ENCODE assay signal across 8 mouse cellular contexts in the genomic region with DNA sequence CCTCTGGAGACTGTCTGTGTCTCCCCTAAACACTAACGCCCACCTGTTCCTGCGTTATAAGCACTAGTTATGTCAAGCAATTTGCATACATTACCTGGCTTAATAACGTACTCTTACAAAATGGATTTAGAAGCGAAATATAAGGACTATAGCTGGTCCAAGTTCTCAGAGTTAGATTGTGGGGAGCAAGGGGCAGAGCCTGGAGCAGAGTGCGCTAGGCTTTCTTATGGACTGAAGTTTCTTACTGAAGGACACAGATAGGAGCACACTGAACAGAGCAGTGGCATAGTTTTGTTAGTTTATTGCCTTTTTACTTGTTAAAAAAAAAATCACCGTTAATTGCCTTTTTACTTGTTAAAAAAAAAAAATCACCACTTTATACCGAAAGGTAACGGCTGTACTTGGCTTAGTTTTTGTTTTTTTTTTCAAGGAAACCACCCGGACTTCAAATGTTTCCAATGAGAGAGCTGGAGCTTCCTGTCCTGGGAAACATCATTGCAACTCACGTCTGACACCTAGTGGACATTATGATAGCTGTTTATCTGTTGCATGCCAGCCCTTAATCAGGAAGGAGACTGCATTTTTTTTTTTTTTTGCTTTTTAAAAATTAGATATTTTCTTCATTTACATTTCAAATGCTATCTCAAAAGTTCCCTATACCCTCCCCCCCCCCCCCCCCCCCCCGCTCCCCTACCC. TPM values are rescaled to one million over a fixed set of nuclear protein-coding genes. Genes with fewer than 3 reads are reported as not detected.
A peak's percentile ranks its signal among the peaks of the same experiment; 100 is the strongest.
DNase-seq lines count a peak whose midpoint lies in the region; ATAC-seq and TF ChIP-seq lines count a peak whose summit lies in the region.

No protein-coding gene starts in this region.

- H3K4me2 ChIP-seq in limb, embryonic 13.5 days (replicated peaks) = peak overlapping the region; percentile 37
- H3K4me2 ChIP-seq in neural tube, embryonic 15.5 days = no peak overlapping the region

- H3K9ac ChIP-seq in limb, embryonic 13.5 days = no peak overlapping the region
- no peak overlapping the region for H3K9ac ChIP-seq in neural tube, embryonic 15.5 days (replicated peaks)

- WGBS in bone marrow, adult 2 months = 41% methylated on average over 10 of the region's 11 CpGs
- WGBS in limb, embryonic 13.5 days = 38% methylated on average over 10 of the region's 11 CpGs
- WGBS in neural tube, embryonic 15.5 days = 42% methylated on average over 10 of the region's 11 CpGs

- no peak overlapping the region for H3K27ac ChIP-seq in bone marrow, adult 2 months (ENCODE audit: control insufficient read depth, insufficient read depth, low read depth, low read length, poor library complexity)
- H3K27ac ChIP-seq in limb, embryonic 13.5 days = no peak overlapping the region
- H3K27ac ChIP-seq in neural tube, embryonic 15.5 days (replicated peaks) = no peak overlapping the region

- TF ChIP-seq CTCF in bone marrow, adult 2 months (IDR thresholded peaks at IDR 0.05; ENCODE audit: control insufficient read depth, insufficient read depth, low read length) = peak; percentile 29

- no peak for TF ChIP-seq POLR2A in bone marrow, adult 2 months (IDR thresholded peaks at IDR 0.05; ENCODE audit: borderline replicate concordance, control insufficient read depth, low read depth, low read length)

- peaks cover 11% of the 10 kb centered on the region for H3K36me3 ChIP-seq in limb, embryonic 13.5 days
- H3K36me3 ChIP-seq in neural tube, embryonic 15.5 days = no peaks in the 10 kb centered on the region

- H3K4me3 ChIP-seq in bone marrow, adult 2 months (replicated peaks; ENCODE audit: control insufficient read depth, low read depth, low read length) = no peak overlapping the region
- H3K4me3 ChIP-seq in limb, embryonic 13.5 days = no peak overlapping the region
- H3K4me3 ChIP-seq in neural tube, embryonic 15.5 days (replicated peaks) = no peak overlapping the region

- intact Hi-C loops in gastrocnemius, postnatal 14 days (cut with DNase I; ENCODE audit: low total_unique reads) = no loop called here

- 0 out of 2 replicates have a peak, but pooled peaks cover 2% of the 10 kb centered on the region for H3K9me3 ChIP-seq in limb, embryonic 13.5 days
- no peaks in the 10 kb centered on the region for H3K9me3 ChIP-seq in neural tube, embryonic 15.5 days (replicated peaks)

- no peaks in the 10 kb centered on the region for H3K27me3 ChIP-seq in limb, embryonic 13.5 days
- H3K27me3 ChIP-seq in neural tube, embryonic 15.5 days (replicated peaks) = no peaks in the 10 kb centered on the region

- peak; percentile 61 for DNase-seq in gastrocnemius, adult 18-20 months (ENCODE audit: low spot score)
- no peak for DNase-seq in gastrocnemius, postnatal 14 days
- peak; percentile 79 for DNase-seq in 416B (ENCODE audit: low read depth)
- DNase-seq in gonadal fat pad, adult 2 months (ENCODE audit: low read depth) = peak; percentile 33
- DNase-seq in gastrocnemius, adult 8-10 months (ENCODE audit: low spot score in 2 of 2) = no peak

- peak; percentile 49; the same call in 1 of the 2 replicates for ATAC-seq in limb, embryonic 13.5 days (ENCODE audit: low FRiP score, low read depth)
- peak; percentile 71 for ATAC-seq in neural tube, embryonic 15.5 days (ENCODE audit: low FRiP score)

- no peaks in the 10 kb centered on the region for H3K4me1 ChIP-seq in bone marrow, adult 2 months (ENCODE audit: control insufficient read depth, insufficient read depth, low read length)
- no peaks in the 10 kb centered on the region for H3K4me1 ChIP-seq in limb, embryonic 13.5 days
- peaks cover 4% of the 10 kb centered on the region; the same call in 1 of the 2 replicates for H3K4me1 ChIP-seq in neural tube, embryonic 15.5 days

RNA-seq across cellular contexts. Expression of a gene that starts 17.5 kb away (rescaled TPM):
- total RNA-seq in gastrocnemius, adult 18-20 months (2021) = 100 to 1,000 TPM; 118 to 136 TPM
- total RNA-seq in gastrocnemius, postnatal 14 days (2021) = 100 to 1,000 TPM; 138 to 167 TPM
- not detected in 2 replicates for polyA plus RNA-seq in bone marrow, adult 2 months (2011; ENCODE audit: insufficient read depth, insufficient read length, low replicate concordance, missing spikeins)
- 0.08 TPM in 1 of 2 replicates, not detected in the other for polyA plus RNA-seq in gonadal fat pad, adult 2 months (2012; rRNA removed)
- 2.1 and 2.3 TPM in 2 replicates for polyA plus RNA-seq in limb, embryonic 13.5 days (2015; fragmentation: Nextera tagmentation; extraction: Ambion mirVana)
- 1.3 and 2.3 TPM in 2 replicates for polyA plus RNA-seq in neural tube, embryonic 15.5 days (2015; fragmentation: Nextera tagmentation; extraction: Ambion mirVana)
- 100 to 1,000 TPM; 106 to 154 (median 118) TPM for total RNA-seq in gastrocnemius, adult 8-10 months (2022)

Comparison
In these comparisons a context has a peak if more than half of its experiments do, and no peak if none do; other contexts are left out.
1. DNase-seq: peak in gastrocnemius, adult 18-20 months (single experiment), 416B (single experiment) and gonadal fat pad, adult 2 months (single experiment); none in gastrocnemius, postnatal 14 days (single experiment) and gastrocnemius, adult 8-10 months (0 of 2).